Mouse (Mus musculus): ENCODE measurements at regions not wholly inside any gene's neighbourhood (a gene's known extent, or its start where the extent isn't known, plus 50 kb on each side); places are given as distances from the start of the nearest gene placed in this dataset.

DNA sequence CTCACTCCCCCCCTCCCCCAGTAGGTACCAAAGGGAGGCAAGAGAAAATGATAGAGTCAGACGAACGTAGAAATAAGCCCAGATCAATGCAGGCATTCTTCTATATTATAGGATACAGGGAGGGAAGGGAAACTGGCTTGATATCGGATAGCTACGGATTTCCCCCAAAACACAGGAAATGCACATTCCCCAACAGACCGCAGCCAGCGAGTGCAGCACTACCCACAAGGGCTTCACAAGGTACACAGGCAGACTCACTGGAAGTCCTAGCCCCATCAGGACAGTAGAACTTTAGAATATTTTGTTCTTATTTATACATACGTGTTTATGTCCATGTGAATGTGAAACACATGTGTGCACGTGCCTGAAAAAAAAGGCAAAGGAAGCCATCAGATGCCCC, 218.8 kb upstream of the Habp2 start:
- Histone ChIP-seq H3K79me2 (ENCODE audit: control insufficient read depth, insufficient read depth) (no peaks in the 10 kb centered on the region), H3K36me3 (ENCODE audit: control insufficient read depth, insufficient read depth) (no peaks in the 10 kb centered on the region), H3ac (ENCODE audit: control insufficient read depth, insufficient read length, low read depth) (no peak overlapping the region), H3K27me3 (ENCODE audit: control insufficient read depth, insufficient read depth, insufficient read length) (no peaks in the 10 kb centered on the region), H3K79me3 (ENCODE audit: low read depth) (no peaks in the 10 kb centered on the region), H3K4me3 (ENCODE audit: insufficient read depth, poor library complexity, severe bottlenecking) (no peak overlapping the region)
- no peak for TF ChIP-seq USF1 (IDR thresholded peaks at IDR 0.05; ENCODE audit: low read depth)
- TF ChIP-seq CTCF (IDR thresholded peaks at IDR 0.05; ENCODE audit: control insufficient read depth, insufficient read depth, insufficient read length) = no peak
- TF ChIP-seq MYOD1 (IDR thresholded peaks at IDR 0.05; ENCODE audit: control insufficient read depth, insufficient read length, low read depth) = no peak
- no peak for TF ChIP-seq MAX (IDR thresholded peaks at IDR 0.05)
- no peak for TF ChIP-seq FOSL1 (IDR thresholded peaks at IDR 0.05; ENCODE audit: insufficient read depth, low read length, poor library complexity, severe bottlenecking)
- no peak for TF ChIP-seq CEBPB (IDR thresholded peaks at IDR 0.05; ENCODE audit: low read depth)
- TF ChIP-seq MYOG (IDR thresholded peaks at IDR 0.05; ENCODE audit: control insufficient read depth, extremely low read depth, insufficient read length) = no peak

DNA sequence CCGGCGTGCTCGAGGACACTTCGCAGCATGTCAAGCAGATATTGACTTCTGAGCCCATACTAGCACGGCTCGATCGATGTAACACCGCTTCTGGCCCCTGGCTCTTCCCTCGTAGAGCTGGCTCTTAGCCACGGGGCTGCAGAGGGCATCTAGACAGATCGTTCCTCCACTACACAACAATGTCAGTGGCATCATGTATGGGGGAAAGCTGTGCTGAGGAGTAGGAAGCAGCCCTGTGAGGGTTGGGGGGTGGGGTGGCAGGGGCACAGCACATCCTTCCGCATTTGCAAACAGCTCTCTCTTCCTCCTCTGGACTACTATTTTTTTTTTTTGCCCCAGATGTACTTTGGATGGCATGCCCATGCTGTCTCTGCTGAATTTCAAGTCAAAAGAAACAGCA, 218.1 kb upstream of the Habp2 start:
- Histone ChIP-seq H3K79me2 (ENCODE audit: control insufficient read depth, insufficient read depth) (no peaks in the 10 kb centered on the region), H3K36me3 (ENCODE audit: control insufficient read depth, insufficient read depth) (no peaks in the 10 kb centered on the region), H3K79me3 (ENCODE audit: low read depth) (no peaks in the 10 kb centered on the region), H3K27me3 (ENCODE audit: control insufficient read depth, insufficient read depth, insufficient read length) (no peaks in the 10 kb centered on the region), H3K4me3 (ENCODE audit: insufficient read depth, poor library complexity, severe bottlenecking) (no peak overlapping the region), H3ac (ENCODE audit: control insufficient read depth, insufficient read length, low read depth) (no peak overlapping the region)
- no peak for TF ChIP-seq MYOD1 (IDR thresholded peaks at IDR 0.05; ENCODE audit: control insufficient read depth, insufficient read length, low read depth)
- TF ChIP-seq CTCF (IDR thresholded peaks at IDR 0.05; ENCODE audit: control insufficient read depth, insufficient read depth, insufficient read length) = no peak
- no peak for TF ChIP-seq FOSL1 (IDR thresholded peaks at IDR 0.05; ENCODE audit: insufficient read depth, low read length, poor library complexity, severe bottlenecking)
- no peak for TF ChIP-seq CEBPB (IDR thresholded peaks at IDR 0.05; ENCODE audit: low read depth)
- no peak for TF ChIP-seq MYOG (IDR thresholded peaks at IDR 0.05; ENCODE audit: control insufficient read depth, extremely low read depth, insufficient read length)
- no peak for TF ChIP-seq MAX (IDR thresholded peaks at IDR 0.05)
- no peak for TF ChIP-seq USF1 (IDR thresholded peaks at IDR 0.05; ENCODE audit: low read depth)

DNA sequence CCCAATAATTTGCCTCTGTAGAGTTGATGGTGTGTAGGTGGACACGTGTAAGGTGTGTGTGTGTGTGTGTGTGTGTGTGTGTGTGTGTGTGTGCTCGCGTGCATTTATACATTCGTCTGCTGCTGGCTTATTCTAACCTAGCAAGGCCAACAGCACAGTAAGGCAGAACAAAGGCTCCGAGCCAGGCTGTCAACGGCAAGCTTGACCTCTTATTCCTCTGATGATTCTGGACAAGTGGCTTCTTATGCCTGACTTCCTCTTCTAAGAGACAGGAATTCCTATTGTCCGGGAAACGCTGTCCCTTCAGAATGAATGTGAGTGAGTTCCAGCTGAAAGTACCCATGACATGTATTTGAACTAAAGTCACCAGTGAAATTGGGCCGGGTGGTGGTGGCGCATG, 217.7 kb upstream of the Habp2 start:
- H3K27me3 ChIP-seq (ENCODE audit: control insufficient read depth, insufficient read depth, insufficient read length) = no peaks in the 10 kb centered on the region
- TF ChIP-seq MYOD1 (IDR thresholded peaks at IDR 0.05; ENCODE audit: control insufficient read depth, insufficient read length, low read depth) = no peak
- H3K79me2 ChIP-seq (ENCODE audit: control insufficient read depth, insufficient read depth) = no peaks in the 10 kb centered on the region
- H3K36me3 ChIP-seq (ENCODE audit: control insufficient read depth, insufficient read depth) = no peaks in the 10 kb centered on the region
- no peak overlapping the region for H3K4me3 ChIP-seq (ENCODE audit: insufficient read depth, poor library complexity, severe bottlenecking)
- H3K79me3 ChIP-seq (ENCODE audit: low read depth) = no peaks in the 10 kb centered on the region
- no peak overlapping the region for H3ac ChIP-seq (ENCODE audit: control insufficient read depth, insufficient read length, low read depth)

DNA sequence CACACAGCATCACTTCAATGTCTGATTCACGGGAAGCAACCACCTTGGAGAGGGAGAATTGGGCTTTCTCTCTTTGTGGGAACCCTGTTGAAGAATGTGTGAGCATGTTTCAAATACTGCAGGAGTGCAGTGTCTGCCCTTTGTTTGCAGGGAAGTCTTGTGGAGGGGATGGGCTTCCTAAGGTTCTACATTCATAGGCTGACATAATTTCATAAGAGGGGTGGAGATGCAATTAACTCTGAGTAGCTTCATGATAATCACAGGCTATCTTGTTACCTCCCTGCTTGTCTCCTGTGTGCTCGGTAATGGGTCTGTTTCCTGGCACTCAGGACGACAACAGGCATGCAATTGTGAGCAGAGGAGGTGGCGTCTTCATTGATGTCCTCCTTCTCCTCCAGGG, 215.6 kb upstream of the Habp2 start:
- TF ChIP-seq CEBPB (IDR thresholded peaks at IDR 0.05; ENCODE audit: low read depth) (no peak), CTCF (IDR thresholded peaks at IDR 0.05; ENCODE audit: control insufficient read depth, insufficient read depth, insufficient read length) (no peak), MYOD1 (IDR thresholded peaks at IDR 0.05; ENCODE audit: control insufficient read depth, insufficient read length, low read depth) (no peak), USF1 (IDR thresholded peaks at IDR 0.05; ENCODE audit: low read depth) (no peak), FOSL1 (IDR thresholded peaks at IDR 0.05; ENCODE audit: insufficient read depth, low read length, poor library complexity, severe bottlenecking) (no peak), MYOG (IDR thresholded peaks at IDR 0.05; ENCODE audit: control insufficient read depth, extremely low read depth, insufficient read length) (no peak), MAX (IDR thresholded peaks at IDR 0.05) (no peak)
- Histone ChIP-seq H3K4me3 (ENCODE audit: insufficient read depth, poor library complexity, severe bottlenecking) (no peak overlapping the region), H3ac (ENCODE audit: control insufficient read depth, insufficient read length, low read depth) (no peak overlapping the region), H3K79me3 (ENCODE audit: low read depth) (no peaks in the 10 kb centered on the region), H3K27me3 (ENCODE audit: control insufficient read depth, insufficient read depth, insufficient read length) (no peaks in the 10 kb centered on the region), H3K36me3 (ENCODE audit: control insufficient read depth, insufficient read depth) (no peaks in the 10 kb centered on the region), H3K79me2 (ENCODE audit: control insufficient read depth, insufficient read depth) (no peaks in the 10 kb centered on the region)

DNA sequence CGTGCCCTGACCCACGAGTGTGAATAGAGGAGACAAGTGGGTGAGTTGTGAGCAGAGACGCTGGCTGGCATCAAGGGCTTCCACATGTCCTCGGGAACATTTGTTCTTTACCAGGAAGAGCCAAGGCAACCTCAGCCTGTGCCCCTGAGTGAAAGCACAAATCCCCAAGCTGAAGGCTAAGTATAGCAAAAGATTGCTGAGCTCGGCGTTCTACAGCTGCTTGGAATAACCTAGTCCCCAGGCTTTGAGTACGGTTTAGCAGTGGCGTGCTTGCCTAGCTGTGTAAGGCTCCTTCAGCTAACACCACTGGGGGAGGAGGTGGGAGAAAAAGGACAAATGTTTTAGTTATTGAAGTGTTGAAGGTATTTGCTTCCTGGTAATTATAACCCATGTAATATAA, 210.8 kb upstream of the Habp2 start:
- Histone ChIP-seq H3K36me3 (ENCODE audit: control insufficient read depth, insufficient read depth) (no peaks in the 10 kb centered on the region), H3K4me3 (ENCODE audit: insufficient read depth, poor library complexity, severe bottlenecking) (no peak overlapping the region), H3K27me3 (ENCODE audit: control insufficient read depth, insufficient read depth, insufficient read length) (no peaks in the 10 kb centered on the region), H3K79me3 (ENCODE audit: low read depth) (no peaks in the 10 kb centered on the region), H3K79me2 (ENCODE audit: control insufficient read depth, insufficient read depth) (no peaks in the 10 kb centered on the region), H3ac (ENCODE audit: control insufficient read depth, insufficient read length, low read depth) (no peak overlapping the region)
- TF ChIP-seq USF1 (IDR thresholded peaks at IDR 0.05; ENCODE audit: low read depth) (no peak), MYOD1 (IDR thresholded peaks at IDR 0.05; ENCODE audit: control insufficient read depth, insufficient read length, low read depth) (no peak), FOSL1 (IDR thresholded peaks at IDR 0.05; ENCODE audit: insufficient read depth, low read length, poor library complexity, severe bottlenecking) (no peak), MAX (IDR thresholded peaks at IDR 0.05) (no peak), MYOG (IDR thresholded peaks at IDR 0.05; ENCODE audit: control insufficient read depth, extremely low read depth, insufficient read length) (no peak), CEBPB (IDR thresholded peaks at IDR 0.05; ENCODE audit: low read depth) (no peak), CTCF (IDR thresholded peaks at IDR 0.05; ENCODE audit: control insufficient read depth, insufficient read depth, insufficient read length) (no peak)

DNA sequence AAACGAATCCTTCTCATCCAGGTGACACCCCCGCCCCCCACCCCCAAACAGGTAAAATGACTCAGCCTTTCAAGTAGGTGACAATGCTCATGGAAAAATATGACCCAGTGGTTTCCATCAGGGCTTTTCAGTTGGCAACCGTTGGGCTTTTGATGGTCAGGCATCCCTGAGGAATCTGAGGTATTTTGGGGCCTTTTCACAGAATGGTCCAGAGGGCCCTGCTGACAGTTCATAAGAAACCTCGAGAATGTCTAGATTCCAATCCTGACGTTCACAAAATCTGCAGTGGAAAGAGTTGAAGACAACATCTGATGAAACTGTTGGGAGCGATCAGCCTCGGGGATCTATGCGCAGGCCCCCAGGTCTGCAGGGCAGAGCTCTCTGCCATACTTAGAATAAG, 209.4 kb upstream of the Habp2 start:
- no peak for TF ChIP-seq FOSL1 (IDR thresholded peaks at IDR 0.05; ENCODE audit: insufficient read depth, low read length, poor library complexity, severe bottlenecking)
- Histone ChIP-seq H3K36me3 (ENCODE audit: control insufficient read depth, insufficient read depth) (no peaks in the 10 kb centered on the region), H3ac (ENCODE audit: control insufficient read depth, insufficient read length, low read depth) (no peak overlapping the region), H3K79me3 (ENCODE audit: low read depth) (no peaks in the 10 kb centered on the region), H3K27me3 (ENCODE audit: control insufficient read depth, insufficient read depth, insufficient read length) (no peaks in the 10 kb centered on the region), H3K4me3 (ENCODE audit: insufficient read depth, poor library complexity, severe bottlenecking) (no peak overlapping the region), H3K79me2 (ENCODE audit: control insufficient read depth, insufficient read depth) (no peaks in the 10 kb centered on the region)
